Mouse (Mus musculus): ENCODE results near the gene Kcnh8. TPM values are rescaled to one million over a fixed set of nuclear protein-coding genes. Genes with fewer than 3 reads are reported as not detected.

The Kcnh8 gene
- total and polyA plus RNA-seq, 3 experiments, result not detected

DNA sequence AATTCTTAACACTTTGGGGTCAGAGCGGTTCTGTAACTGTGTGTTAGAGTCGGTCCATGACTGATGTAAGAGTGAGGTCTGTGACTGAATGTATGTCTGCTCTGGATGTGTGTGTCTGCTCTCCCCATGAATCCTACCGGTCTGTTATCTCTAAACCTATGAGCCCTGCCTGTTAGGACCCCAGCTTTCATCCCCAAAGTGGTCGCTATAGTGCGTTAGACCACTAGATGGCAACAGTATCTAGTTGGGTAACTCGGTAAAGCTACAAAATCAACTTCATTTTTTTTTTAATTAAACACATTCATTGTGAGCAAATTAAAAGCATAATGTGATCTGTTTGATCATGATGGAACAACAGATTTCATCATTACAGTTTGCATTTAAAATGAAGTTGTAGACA is 202.0 kb downstream of the Kcnh8 start:
- TF ChIP-seq MYC (IDR thresholded peaks at IDR 0.05; ENCODE audit: low read depth, low read length) (no peak), HCFC1 (IDR thresholded peaks at IDR 0.05; ENCODE audit: low read depth, low read length) (no peak), ZMIZ1 (IDR thresholded peaks at IDR 0.05; ENCODE audit: low read depth, low read length) (no peak), MXI1 (IDR thresholded peaks at IDR 0.05; ENCODE audit: low read depth, low read length) (no peak), MAX (IDR thresholded peaks at IDR 0.05; ENCODE audit: low read length) (no peak), CHD2 (IDR thresholded peaks at IDR 0.05; ENCODE audit: low read length) (no peak), E2F4 (IDR thresholded peaks at IDR 0.05; ENCODE audit: insufficient replicate concordance, low read depth, low read length) (no peak), USF2 (conservative IDR thresholded peaks at IDR 0.05; ENCODE audit: low read depth, low read length) (no peak), TCF12 (IDR thresholded peaks at IDR 0.05; ENCODE audit: low read depth, low read length) (no peak), NELFE (IDR thresholded peaks at IDR 0.05; ENCODE audit: low read depth, low read length) (no peak), ZKSCAN1 (IDR thresholded peaks at IDR 0.05; ENCODE audit: borderline replicate concordance, low read depth, low read length) (no peak), MAZ (IDR thresholded peaks at IDR 0.05; ENCODE audit: low read depth, low read length) (no peak), CHD1 (IDR thresholded peaks at IDR 0.05; ENCODE audit: low read depth, low read length) (no peak), IRF4 (IDR thresholded peaks at IDR 0.05; ENCODE audit: low read depth, low read length) (no peak), RAD21 (IDR thresholded peaks at IDR 0.05; ENCODE audit: low read depth, low read length) (no peak), NRF1 (IDR thresholded peaks at IDR 0.05; ENCODE audit: low read depth, low read length) (no peak), TBP (conservative IDR thresholded peaks at IDR 0.05; ENCODE audit: low read depth, low read length) (no peak)
- no peak overlapping the region for H3K27ac ChIP-seq (ENCODE audit: insufficient read depth, low read depth)
- no peaks in the 10 kb centered on the region for H3K4me1 ChIP-seq (ENCODE audit: control insufficient read depth in 1 of 2, insufficient read depth in 2 of 2)
- dilution Hi-C loops (cut with MboI; ENCODE audit: extremely low pct_ligation_motif_present, extremely low pct_unique_long_range_greater_than_20kb, low sequenced_read_pairs) (no loop called here), in situ Hi-C loops (cut with MboI; ENCODE audit: low pct_ligation_motif_present, low pct_unique_long_range_greater_than_20kb, low sequenced_read_pairs) (no loop called here)
- H3K27me3 ChIP-seq (replicated peaks), result no peaks in the 10 kb centered on the region
- no peaks in the 10 kb centered on the region for H3K36me3 ChIP-seq (replicated peaks in 1 of 2; ENCODE audit: control insufficient read depth in 1 of 2, insufficient read depth in 1 of 2, low read length in 1 of 2)
- DNase-seq (ENCODE audit: extremely low read depth), result no peak
- H3K9me3 ChIP-seq (replicated peaks; ENCODE audit: low read length), result peaks cover 50% of the 10 kb centered on the region
- H3K9ac ChIP-seq (ENCODE audit: insufficient read depth, low read depth), result no peak overlapping the region
- no peak overlapping the region for H3K4me3 ChIP-seq (replicated peaks in 1 of 3; ENCODE audit: low read depth in 2 of 3, low read length in 2 of 3, poor library complexity in 1 of 3)
- no peaks in the 10 kb centered on the region for H3K79me2 ChIP-seq (replicated peaks; ENCODE audit: control insufficient read depth, extremely low read depth, insufficient read depth, poor library complexity, severe bottlenecking)
- H3K4me2 ChIP-seq (ENCODE audit: insufficient read depth, low read depth, poor library complexity, severe bottlenecking), result no peak overlapping the region

DNA sequence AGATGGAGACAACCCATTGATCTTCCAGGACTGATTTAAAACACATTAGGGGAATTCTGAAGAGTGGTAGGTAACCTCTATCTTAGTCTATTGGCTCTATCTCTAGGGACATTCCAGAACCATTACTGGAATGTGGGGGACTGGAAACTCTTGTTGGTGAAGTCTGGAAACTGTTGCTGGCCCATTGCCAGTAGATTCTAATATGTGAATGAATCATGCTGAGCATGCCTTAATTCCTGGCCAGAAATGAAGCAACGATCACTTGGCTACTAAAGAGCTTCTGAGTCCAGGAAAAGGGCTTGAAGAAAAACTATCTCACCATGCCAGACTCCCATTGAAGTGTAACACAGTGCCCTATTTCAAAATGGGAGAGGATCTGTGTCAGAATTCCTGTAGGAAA is 208.3 kb downstream of the Kcnh8 start:
- TF ChIP-seq USF1 (IDR thresholded peaks at IDR 0.05; ENCODE audit: low read depth, low read length) (no peak), JUND (conservative IDR thresholded peaks at IDR 0.05; ENCODE audit: low read depth, low read length) (no peak), RAD21 (IDR thresholded peaks at IDR 0.05; ENCODE audit: low read depth, low read length) (no peak), NRF1 (IDR thresholded peaks at IDR 0.05; ENCODE audit: low read depth, low read length) (no peak), IRF4 (IDR thresholded peaks at IDR 0.05; ENCODE audit: low read depth, low read length) (no peak), MAFK (IDR thresholded peaks at IDR 0.05; ENCODE audit: insufficient replicate concordance, low read length) (no peak), ZKSCAN1 (IDR thresholded peaks at IDR 0.05; ENCODE audit: borderline replicate concordance, low read depth, low read length) (no peak), SMC3 (IDR thresholded peaks at IDR 0.05; ENCODE audit: low read depth, low read length) (no peak)
- no peak overlapping the region for H3K4me2 ChIP-seq (ENCODE audit: insufficient read depth, low read depth, poor library complexity, severe bottlenecking)
- in situ Hi-C loops (cut with MboI; ENCODE audit: low pct_ligation_motif_present, low pct_unique_long_range_greater_than_20kb, low sequenced_read_pairs) (no loop called here), dilution Hi-C loops (cut with MboI; ENCODE audit: extremely low pct_ligation_motif_present, extremely low pct_unique_long_range_greater_than_20kb, low sequenced_read_pairs) (no loop called here)
- H3K27me3 ChIP-seq (replicated peaks), result no peaks in the 10 kb centered on the region
- H3K36me3 ChIP-seq (replicated peaks in 1 of 2; ENCODE audit: control insufficient read depth in 1 of 2, insufficient read depth in 1 of 2, low read length in 1 of 2), result no peaks in the 10 kb centered on the region
- peaks cover 30% of the 10 kb centered on the region for H3K9me3 ChIP-seq (replicated peaks; ENCODE audit: low read length)
- no peak overlapping the region for H3K4me3 ChIP-seq (replicated peaks in 1 of 3; ENCODE audit: low read depth in 2 of 3, low read length in 2 of 3, poor library complexity in 1 of 3)
- no peak overlapping the region for H3K27ac ChIP-seq (ENCODE audit: insufficient read depth, low read depth)
- no peaks in the 10 kb centered on the region for H3K79me2 ChIP-seq (replicated peaks; ENCODE audit: control insufficient read depth, extremely low read depth, insufficient read depth, poor library complexity, severe bottlenecking)
- no peak overlapping the region for H3K9ac ChIP-seq (ENCODE audit: insufficient read depth, low read depth)
- DNase-seq (ENCODE audit: extremely low read depth), result no peak
- no peaks in the 10 kb centered on the region for H3K4me1 ChIP-seq (ENCODE audit: control insufficient read depth in 1 of 2, insufficient read depth in 2 of 2)
